Mouse (Mus musculus) B cell, adult 62 days (primary cell): ENCODE data around the gene Cop1. TPM values are rescaled to one million over a fixed set of nuclear protein-coding genes. Genes with fewer than 3 reads are reported as not detected.

Experiments
- total RNA-seq: library from RNA; stranded (reverse); gene quantifications from 4 replicates; pipeline ENCODE4 v1.2.4, GENCODE M21; 2023

The Cop1 gene
- total RNA-seq: 146 to 160 TPM (median 149 TPM) in 4 replicates

DNA sequence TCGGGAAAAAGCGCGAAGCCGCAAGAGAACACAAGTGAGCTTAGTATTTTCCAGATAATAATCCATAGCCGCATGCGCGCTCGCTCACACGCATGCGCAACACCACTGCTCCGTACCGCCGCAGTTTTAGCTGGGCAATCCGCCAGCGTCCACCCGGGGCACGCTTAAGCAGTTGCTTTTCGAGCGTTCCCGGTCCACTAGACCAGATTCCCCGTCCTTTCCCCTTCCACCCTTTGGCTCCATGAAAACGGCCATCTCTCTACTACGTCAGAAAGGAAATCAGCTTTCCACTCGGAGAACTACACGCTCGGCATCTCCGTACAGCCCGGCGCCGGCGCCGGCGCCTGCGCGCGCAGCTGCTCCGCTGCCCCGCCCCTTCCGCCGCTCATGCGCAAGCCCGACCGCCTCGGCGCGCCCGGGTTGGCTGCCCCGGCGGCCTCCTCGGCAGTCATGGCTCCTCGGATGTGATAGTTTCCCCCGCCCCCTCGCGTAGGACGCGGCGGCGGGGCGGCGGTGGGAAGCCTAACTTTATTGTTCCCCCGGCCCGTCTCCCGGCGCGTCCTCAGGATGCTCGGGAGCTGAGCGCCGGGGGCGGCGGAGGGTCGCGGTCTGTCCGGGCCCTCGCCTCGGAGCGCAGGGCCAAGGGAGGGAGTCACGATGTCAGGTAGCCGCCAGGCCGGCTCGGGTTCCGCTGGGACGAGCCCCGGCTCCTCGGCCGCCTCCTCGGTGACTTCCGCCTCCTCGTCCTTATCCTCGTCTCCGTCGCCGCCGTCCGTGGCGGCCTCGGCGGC is at the start of gene Cop1:
Gene Cop1, plus strand, starts transcription at position 540 of the 791 bp plus-strand sequence.

